Mouse (Mus musculus) hindbrain, embryonic 15.5 days (tissue): Measurements from ENCODE around the gene Brd3os. TPM values are rescaled to one million over a fixed set of nuclear protein-coding genes. Genes with fewer than 3 reads are reported as not detected.

ENCODE experiments used
- ATAC-seq: fragments of 200-750 bp; cut with Nextera tagmentation; 2 replicates; pipeline ENCODE4 v1.8.0; 2017; ENCODE audit warnings: low read depth, moderate number of reproducible peaks, moderate TSS enrichment; ENCODE audit not compliant: low FRiP score
- H3K27ac ChIP-seq: fragments of 300-500 bp; sonication (generic); replicated peaks from 2 replicates; pipeline ENCODE4 v1.5.1; 2015; ENCODE audit warnings: mild to moderate bottlenecking, inconsistent platforms
- H3K27me3 ChIP-seq: fragments of 300-500 bp; sonication (generic); 2 replicates; pipeline ENCODE4 v1.6.1; 2015; ENCODE audit warnings: control low read depth, inconsistent platforms
- H3K36me3 ChIP-seq: fragments of 300-500 bp; sonication (generic); 2 replicates; pipeline ENCODE4 v1.6.1; 2015; ENCODE audit warnings: control low read depth, inconsistent platforms
- H3K4me1 ChIP-seq: fragments of 300-500 bp; sonication (generic); replicated peaks from 2 replicates; pipeline ENCODE4 v1.6.1; 2015; ENCODE audit warnings: control low read depth, inconsistent platforms
- H3K4me2 ChIP-seq: fragments of 300-500 bp; sonication (generic); 2 replicates; pipeline ENCODE4 v1.6.1; 2015; ENCODE audit warnings: moderate library complexity, mild to moderate bottlenecking, inconsistent platforms
- H3K4me3 ChIP-seq: fragments of 300-500 bp; sonication (generic); 2 replicates; pipeline ENCODE4 v1.5.1; 2015; ENCODE audit warnings: mild to moderate bottlenecking, inconsistent platforms
- H3K9ac ChIP-seq: fragments of 300-500 bp; sonication (generic); 2 replicates; pipeline ENCODE4 v1.6.1; 2015; ENCODE audit warnings: inconsistent platforms
- H3K9me3 ChIP-seq: fragments of 300-500 bp; sonication (generic); 2 replicates; pipeline ENCODE4 v1.6.1; 2016; ENCODE audit warnings: control low read depth, inconsistent platforms
- WGBS: fragments of 180-500 bp; shearing (Covaris S2); methylation state at CpG from one replicate; pipeline ENCODE4 v1.1.7; 2015; 5-methylcytosine and 5-hydroxymethylcytosine counted together
- polyA plus RNA-seq: library from polyadenylated mRNA; unstranded; fragments of >200 nt; fragmentation: Nextera tagmentation; extraction: Ambion mirVana; gene quantifications from 2 replicates; pipeline ENCODE4 v1.2.1, GENCODE M21; 2015

Gene Brd3os
- polyA plus RNA-seq, 1 experiment from 2014 or later: 44.6 TPM

DNA sequence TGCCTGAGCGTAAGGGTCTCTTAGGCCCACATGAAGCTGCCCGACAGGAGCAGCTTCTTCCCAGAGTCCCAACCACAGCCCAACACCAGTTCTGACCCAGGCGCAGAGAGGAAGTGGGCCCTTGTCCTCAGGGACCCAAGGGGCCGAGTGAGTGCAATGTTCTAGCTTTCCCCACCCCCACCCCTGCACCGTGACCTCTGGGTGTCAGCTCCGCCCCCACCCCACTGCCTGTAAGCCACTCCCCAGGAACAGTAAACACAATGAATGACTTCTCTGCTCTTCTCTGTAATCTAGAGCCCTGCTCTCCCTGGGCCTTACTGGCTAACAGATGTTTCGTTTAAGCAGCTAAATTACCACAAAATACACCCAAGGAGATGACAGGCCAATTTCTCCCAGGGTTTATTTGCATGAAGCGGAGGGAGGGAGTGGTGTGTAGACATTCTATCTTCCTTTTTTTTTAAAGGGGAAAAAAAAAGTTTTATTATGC lies 30.4 kb upstream of the Brd3os start:
- Histone ChIP-seq H3K4me1 (peaks cover 76% of the 10 kb centered on the region), H3K4me2 (no peak overlapping the region), H3K9me3 (no peaks in the 10 kb centered on the region), H3K27ac (peak overlapping the region; percentile 34), H3K36me3 (no peaks in the 10 kb centered on the region), H3K4me3 (no peak overlapping the region), H3K27me3 (no peaks in the 10 kb centered on the region), H3K9ac (no peak overlapping the region)
- 17% methylated on average over 8 of the region's 8 CpGs for WGBS
- ATAC-seq: 0 out of 2 replicates have a peak, but pooled peaks have one; percentile 4

DNA sequence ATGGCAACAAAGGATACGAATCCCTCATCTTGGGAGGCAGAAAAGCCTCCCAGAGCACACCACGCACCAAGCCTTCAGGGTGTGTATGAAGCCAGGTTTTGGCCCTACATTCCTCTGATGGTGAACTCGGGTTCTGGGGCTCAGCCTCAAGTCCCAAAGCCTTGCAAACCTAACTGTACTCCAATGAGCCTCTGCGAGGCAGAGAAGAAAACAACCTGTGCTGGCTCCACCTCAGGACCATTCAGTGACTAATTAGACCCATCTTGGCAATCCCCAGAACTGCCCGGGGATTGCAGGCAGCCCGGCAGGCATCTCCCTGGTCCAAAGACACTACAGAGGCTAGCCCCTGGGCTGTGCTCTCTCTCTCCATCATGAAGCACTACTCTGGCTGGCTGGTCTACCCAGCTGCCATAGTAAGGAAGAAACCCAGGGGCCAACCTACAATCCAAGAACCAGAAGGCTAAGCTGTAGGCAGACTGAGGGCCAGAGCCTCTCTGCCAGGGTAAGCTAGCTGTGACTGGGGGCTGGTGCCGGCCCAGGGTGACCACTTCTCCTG lies 29.8 kb upstream of the Brd3os start:
- no peak for ATAC-seq
- H3K4me2 ChIP-seq: no peak overlapping the region
- peaks cover 71% of the 10 kb centered on the region for H3K4me1 ChIP-seq
- H3K9me3 ChIP-seq: no peaks in the 10 kb centered on the region
- no peak overlapping the region for H3K4me3 ChIP-seq
- H3K36me3 ChIP-seq: no peaks in the 10 kb centered on the region
- no peaks in the 10 kb centered on the region for H3K27me3 ChIP-seq
- H3K9ac ChIP-seq: no peak overlapping the region
- WGBS: 15% methylated on average over 7 of the region's 7 CpGs
- peak overlapping the region; percentile 65 for H3K27ac ChIP-seq

DNA sequence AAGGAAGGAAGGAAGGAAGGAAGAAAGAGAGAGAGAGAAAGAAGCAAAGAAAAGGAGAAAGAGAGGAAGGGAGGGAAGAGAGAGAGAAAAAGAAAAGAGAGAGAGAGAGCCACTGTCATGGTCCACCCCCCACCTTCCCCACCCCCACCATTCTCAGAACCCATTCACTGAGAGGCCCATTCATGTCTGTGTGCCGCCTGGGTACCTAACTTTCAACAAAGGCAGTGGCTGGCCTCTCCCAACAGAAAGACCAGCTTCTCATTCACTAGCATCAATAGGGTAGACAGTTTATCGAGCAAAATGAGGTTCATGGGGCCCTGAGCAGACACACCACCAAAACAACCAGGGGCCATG lies 28.6 kb upstream of the Brd3os start:
- Histone ChIP-seq H3K9me3 (no peaks in the 10 kb centered on the region), H3K4me1 (peaks cover 71% of the 10 kb centered on the region), H3K36me3 (no peaks in the 10 kb centered on the region), H3K4me2 (0 out of 2 replicates have a peak overlapping the region, but pooled peaks have one; percentile 3), H3K27me3 (no peaks in the 10 kb centered on the region), H3K27ac (peak overlapping the region; percentile 34; the same call in 1 of the 2 replicates), H3K9ac (peak overlapping the region; percentile 14; the same call in 1 of the 2 replicates), H3K4me3 (no peak overlapping the region)
- 14% methylated on average over 2 of the region's 2 CpGs for WGBS
- no peak for ATAC-seq

DNA sequence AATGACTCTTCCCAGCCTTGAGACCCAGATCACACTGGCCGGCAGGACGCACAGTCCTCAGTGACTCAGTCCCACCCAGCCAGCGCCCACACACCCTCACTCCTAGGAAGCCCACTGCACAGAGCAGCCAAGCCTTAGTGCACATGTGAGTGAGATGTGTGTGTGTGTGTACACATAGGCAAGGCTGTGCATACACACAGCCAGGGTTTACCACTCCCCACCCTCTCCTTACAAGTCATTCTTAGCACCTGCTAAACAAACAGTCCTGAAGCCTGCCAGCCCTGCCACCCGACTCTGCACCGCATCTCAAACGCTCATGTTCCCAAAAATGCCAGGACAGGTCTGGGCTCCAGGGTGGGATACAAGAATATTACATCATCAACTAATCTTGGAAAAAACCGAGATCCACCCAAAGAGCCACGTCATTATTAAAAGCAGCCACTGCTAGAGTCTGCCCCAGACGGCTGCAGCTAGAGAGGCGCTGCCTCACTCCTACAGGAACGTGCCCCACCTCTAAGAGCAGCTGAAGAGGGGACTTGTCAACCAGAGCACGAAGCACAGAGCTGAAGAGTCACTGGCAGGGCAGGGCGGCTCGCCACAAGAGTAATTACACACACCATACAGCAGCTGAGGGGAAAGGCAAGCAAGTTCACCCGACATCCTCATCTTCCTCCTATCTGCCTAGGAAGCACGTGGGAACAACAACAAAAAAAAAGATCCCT lies 28.0 kb upstream of the Brd3os start:
- peak overlapping the region; percentile 3 for H3K4me2 ChIP-seq
- H3K9ac ChIP-seq: peak overlapping the region; percentile 14; the same call in 1 of the 2 replicates
- 14% methylated on average over 16 of the region's 16 CpGs for WGBS
- H3K4me3 ChIP-seq: no peak overlapping the region
- H3K36me3 ChIP-seq: no peaks in the 10 kb centered on the region
- peaks cover 76% of the 10 kb centered on the region for H3K4me1 ChIP-seq
- H3K9me3 ChIP-seq: no peaks in the 10 kb centered on the region
- H3K27ac ChIP-seq: peak overlapping the region; percentile 49
- no peaks in the 10 kb centered on the region for H3K27me3 ChIP-seq
- peak; percentile 76 for ATAC-seq

DNA sequence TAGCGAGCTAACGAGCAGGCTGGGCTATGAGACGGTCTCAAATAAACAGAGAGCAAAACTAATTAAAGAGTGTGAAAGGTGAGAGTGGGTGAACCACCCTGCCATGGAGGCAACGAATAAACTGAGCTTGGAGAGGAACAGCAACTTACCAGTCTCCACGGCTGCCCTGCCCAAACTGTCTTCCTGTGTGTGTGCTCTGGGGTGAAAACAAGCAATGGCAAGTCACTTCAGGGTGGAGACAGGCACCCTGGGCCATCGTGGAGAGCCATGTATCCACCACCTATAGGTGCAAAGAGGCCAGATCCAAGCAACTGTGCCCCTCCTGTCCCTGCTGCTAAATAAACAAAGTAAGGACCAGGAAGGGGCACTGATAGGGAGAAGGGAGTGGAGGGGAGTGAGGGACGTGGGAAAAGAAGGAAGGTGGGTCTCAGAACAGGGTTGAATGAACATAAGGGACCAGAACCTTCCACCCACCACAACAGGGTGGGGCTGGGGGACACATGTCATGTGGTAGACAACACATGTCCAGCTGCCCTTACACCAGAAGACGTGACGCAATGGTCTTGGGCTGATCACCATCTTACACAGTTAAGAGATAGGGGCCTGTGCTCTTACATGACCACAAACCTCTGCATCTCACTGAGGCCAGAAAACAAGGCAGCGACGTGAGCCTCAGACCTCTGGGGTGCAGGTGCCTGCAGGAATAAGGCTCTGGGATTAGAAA lies 26.9 kb upstream of the Brd3os start:
- H3K4me2 ChIP-seq: no peak overlapping the region
- H3K4me3 ChIP-seq: no peak overlapping the region
- H3K27me3 ChIP-seq: no peaks in the 10 kb centered on the region
- ATAC-seq: no peak
- H3K9me3 ChIP-seq: no peaks in the 10 kb centered on the region
- WGBS: 73% methylated on average over 11 of the region's 11 CpGs
- no peak overlapping the region for H3K9ac ChIP-seq
- H3K4me1 ChIP-seq: peaks cover 71% of the 10 kb centered on the region
- peak overlapping the region; percentile 49 for H3K27ac ChIP-seq
- H3K36me3 ChIP-seq: no peaks in the 10 kb centered on the region

DNA sequence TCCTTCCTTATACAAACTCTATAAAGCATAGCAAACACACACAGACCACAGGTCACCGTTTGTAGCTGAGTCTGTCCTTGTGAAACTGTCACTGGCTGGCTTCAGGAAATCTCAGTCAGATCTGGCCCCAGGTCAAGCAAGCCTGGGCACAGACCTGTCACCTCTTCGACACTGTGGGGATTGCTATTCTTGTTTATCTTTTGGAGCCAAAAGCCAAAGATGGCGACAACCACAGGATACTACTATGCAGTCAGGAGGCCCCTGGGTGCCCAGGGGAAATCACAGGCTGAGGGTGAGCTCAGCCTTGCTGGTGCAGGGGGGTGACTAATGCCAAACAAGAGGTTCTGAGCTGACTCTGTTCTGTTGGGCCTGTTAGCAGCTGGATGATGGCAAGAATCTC lies 25.7 kb upstream of the Brd3os start:
- H3K4me1 ChIP-seq: peaks cover 76% of the 10 kb centered on the region
- H3K9ac ChIP-seq: no peak overlapping the region

DNA sequence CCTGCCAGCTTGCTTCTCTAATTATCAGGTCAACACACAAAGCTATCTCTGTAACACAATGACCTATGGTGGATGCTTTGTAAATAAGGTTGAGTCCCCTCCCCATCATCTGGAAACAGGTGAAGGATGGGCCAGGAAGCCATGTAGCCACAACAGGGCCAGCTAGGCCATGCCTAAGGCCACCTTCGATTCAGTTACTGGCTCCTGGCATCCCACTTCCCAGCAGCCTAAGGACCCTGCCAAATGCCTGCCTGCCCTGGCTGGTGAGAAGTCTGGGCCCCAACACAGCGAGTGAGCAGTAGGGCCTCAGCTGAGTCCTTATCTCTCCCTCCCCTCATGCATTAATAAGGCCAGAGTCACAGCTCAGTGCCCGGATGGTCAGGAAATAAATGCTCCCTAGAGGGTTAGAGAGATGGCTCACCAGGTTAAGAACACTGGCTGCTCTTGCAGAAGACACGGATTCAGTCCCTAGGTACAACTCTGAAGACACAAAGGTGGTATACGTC lies 24.4 kb upstream of the Brd3os start:
- Histone ChIP-seq H3K9ac (no peak overlapping the region), H3K36me3 (no peaks in the 10 kb centered on the region), H3K4me2 (no peak overlapping the region), H3K4me3 (no peak overlapping the region), H3K4me1 (peaks cover 74% of the 10 kb centered on the region), H3K27me3 (no peaks in the 10 kb centered on the region), H3K27ac (no peak overlapping the region), H3K9me3 (no peaks in the 10 kb centered on the region)
- WGBS: 35% methylated on average over 5 of the region's 5 CpGs
- ATAC-seq: no peak

More for the DNA sequence above, 25.7 kb upstream of the Brd3os start:
- Histone ChIP-seq H3K36me3 (no peaks in the 10 kb centered on the region), H3K9me3 (no peaks in the 10 kb centered on the region), H3K4me3 (no peak overlapping the region), H3K27ac (no peak overlapping the region), H3K27me3 (no peaks in the 10 kb centered on the region), H3K4me2 (no peak overlapping the region)
- 44% methylated on average over 3 of the region's 3 CpGs for WGBS
- ATAC-seq: no peak

DNA sequence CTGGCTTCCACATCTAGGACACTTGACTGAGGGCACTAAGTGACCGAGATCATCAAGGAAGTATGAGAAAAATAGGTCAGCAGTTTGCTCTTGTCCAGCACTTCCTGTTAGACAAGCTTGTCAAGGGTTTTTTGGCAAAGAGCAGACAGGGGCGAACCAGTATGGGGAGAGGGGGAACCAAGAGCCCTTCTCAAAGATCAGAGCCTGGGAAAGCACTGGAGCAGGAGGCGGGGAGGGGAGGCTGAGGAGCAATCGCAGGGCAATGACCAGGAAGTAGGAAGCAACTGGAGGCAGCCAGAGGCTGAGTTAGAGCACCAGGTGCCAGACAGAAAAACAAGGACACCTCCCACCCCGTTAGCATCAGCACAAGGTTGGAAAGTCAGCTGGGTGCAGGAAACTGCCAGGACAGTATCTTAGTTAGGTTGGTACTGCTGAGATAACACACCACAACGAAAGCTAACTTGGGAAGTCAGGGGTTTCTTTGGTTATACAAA lies 23.5 kb upstream of the Brd3os start:
- H3K27ac ChIP-seq: no peak overlapping the region
- no peak overlapping the region for H3K9ac ChIP-seq
- no peaks in the 10 kb centered on the region for H3K9me3 ChIP-seq
- 60% methylated on average over 6 of the region's 6 CpGs for WGBS
- no peaks in the 10 kb centered on the region for H3K27me3 ChIP-seq
- no peak overlapping the region for H3K4me3 ChIP-seq
- H3K4me2 ChIP-seq: no peak overlapping the region
- peaks cover 75% of the 10 kb centered on the region for H3K4me1 ChIP-seq
- no peaks in the 10 kb centered on the region for H3K36me3 ChIP-seq
- no peak for ATAC-seq

DNA sequence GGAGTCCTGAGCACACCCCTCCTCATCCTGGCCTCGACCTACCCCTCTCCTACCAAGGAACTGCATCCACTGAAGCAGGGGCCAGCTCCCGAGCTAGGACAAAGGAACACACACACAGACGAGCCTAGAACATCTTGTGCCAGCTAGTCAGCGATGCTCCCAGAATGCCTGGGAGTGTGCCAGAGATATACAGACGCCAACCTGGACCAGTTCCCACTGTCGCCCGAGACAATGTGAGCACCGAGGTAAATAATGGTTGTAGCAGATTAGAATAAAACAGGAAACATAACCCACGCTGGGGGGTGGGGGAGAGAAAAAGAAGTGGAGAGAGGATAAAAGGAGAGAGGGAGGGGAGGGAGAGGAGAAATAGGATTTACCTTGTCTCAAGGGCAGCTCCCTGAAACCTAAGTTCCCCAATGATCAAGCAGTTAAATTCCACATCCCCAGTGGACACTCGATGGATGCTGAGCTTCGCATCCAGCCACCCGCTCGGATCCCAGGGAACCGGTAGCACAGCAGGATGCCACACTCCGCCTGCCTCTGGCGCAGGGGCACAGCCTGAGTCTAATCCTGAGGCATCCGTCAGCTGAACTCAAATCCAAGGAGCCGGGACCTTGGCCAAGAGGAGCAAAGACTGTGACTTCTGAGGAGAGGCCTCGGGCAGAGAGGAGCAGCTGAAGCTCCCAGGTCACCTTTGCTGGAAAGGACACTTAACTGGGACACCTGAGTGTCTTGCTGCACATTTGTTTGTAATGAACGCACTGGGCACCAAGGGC lies 20.6 kb upstream of the Brd3os start:
- ATAC-seq: no peak
- WGBS: 50% methylated on average over 20 of the region's 20 CpGs
- 0 out of 2 replicates have a peak overlapping the region, but pooled peaks have one; percentile 13 for H3K9ac ChIP-seq
- H3K27ac ChIP-seq: peak overlapping the region; percentile 61; the same call in 1 of the 2 replicates
- no peaks in the 10 kb centered on the region for H3K9me3 ChIP-seq
- H3K4me1 ChIP-seq: peaks cover 65% of the 10 kb centered on the region
- no peak overlapping the region for H3K4me3 ChIP-seq
- H3K36me3 ChIP-seq: no peaks in the 10 kb centered on the region
- no peaks in the 10 kb centered on the region for H3K27me3 ChIP-seq
- peak overlapping the region; percentile 35 for H3K4me2 ChIP-seq

DNA sequence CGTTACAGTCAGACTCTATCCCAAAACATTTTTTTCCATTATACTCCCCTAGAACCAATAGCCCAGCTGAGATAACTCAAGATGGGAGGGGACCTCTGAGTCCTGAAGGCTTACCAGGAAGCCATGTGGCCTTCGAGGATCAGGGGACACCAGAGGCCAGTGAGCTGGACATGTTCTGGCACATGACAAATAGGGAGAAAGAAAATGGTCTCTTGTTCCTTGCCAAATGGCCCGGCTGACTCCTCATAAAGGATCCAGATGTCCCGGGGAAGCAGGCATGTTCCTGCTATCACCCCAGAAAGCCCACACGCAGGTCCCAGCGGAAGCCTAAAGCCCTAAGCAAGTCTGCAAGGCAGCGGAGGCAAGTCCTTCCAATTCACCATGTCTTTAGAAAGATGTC lies 18.5 kb upstream of the Brd3os start:
- 0 out of 2 replicates have a peak overlapping the region, but pooled peaks have one; percentile 68 for H3K4me3 ChIP-seq
- H3K4me2 ChIP-seq: peak overlapping the region; percentile 90
- no peak overlapping the region for H3K9ac ChIP-seq
- no peak for ATAC-seq
- H3K9me3 ChIP-seq: no peaks in the 10 kb centered on the region
- peaks cover 61% of the 10 kb centered on the region for H3K4me1 ChIP-seq
- H3K27me3 ChIP-seq: no peaks in the 10 kb centered on the region
- no peaks in the 10 kb centered on the region for H3K36me3 ChIP-seq
- 51% methylated on average over 7 of the region's 7 CpGs for WGBS
- no peak overlapping the region for H3K27ac ChIP-seq

DNA sequence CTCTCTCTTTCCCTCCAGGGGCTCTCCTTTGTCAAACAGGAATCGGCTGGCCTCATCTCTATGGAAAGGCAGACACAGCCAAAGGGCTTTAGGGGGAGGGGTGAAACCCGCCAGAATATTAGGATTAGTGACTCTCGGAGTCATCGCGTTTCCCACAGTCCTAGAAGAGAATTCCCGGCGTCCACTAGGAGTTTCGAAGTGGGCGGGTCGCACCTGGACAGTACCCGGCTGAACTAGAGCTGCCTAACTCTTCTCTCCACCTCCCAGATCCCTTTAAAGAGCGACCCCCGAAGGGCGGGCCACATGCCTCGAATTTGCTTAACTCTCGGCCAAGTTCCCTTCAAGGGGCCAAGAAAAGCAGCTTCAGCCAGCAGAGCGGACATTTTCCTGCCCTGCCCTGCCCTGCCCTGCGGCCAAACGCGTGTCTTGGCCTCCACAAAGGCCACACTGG lies 16.9 kb upstream of the Brd3os start:
- Histone ChIP-seq H3K4me3 (peak overlapping the region; percentile 68), H3K27me3 (no peaks in the 10 kb centered on the region), H3K4me1 (peaks cover 54% of the 10 kb centered on the region), H3K36me3 (no peaks in the 10 kb centered on the region), H3K9me3 (no peaks in the 10 kb centered on the region), H3K4me2 (peak overlapping the region; percentile 90), H3K9ac (peak overlapping the region; percentile 81), H3K27ac (peak overlapping the region; percentile 66; the same call in 1 of the 2 replicates)
- no peak for ATAC-seq
- WGBS: under 1% methylated on average over 20 of the region's 20 CpGs
